Mouse (Mus musculus) intestine, postnatal 0 days (tissue): Measurements from ENCODE around the gene Crhr1. TPM values are rescaled to one million over a fixed set of nuclear protein-coding genes. Genes with fewer than 3 reads are reported as not detected.

Experiments used
- ATAC-seq: fragments of 200-750 bp; cut with Nextera tagmentation; 2 replicates; pipeline ENCODE4 v1.8.0; 2017; ENCODE audit warnings: mild to moderate bottlenecking, moderate TSS enrichment, moderate library complexity
- H3K27ac ChIP-seq: fragments of 300-500 bp; sonication (generic); 2 replicates; pipeline ENCODE4 v1.5.1; 2014; ENCODE audit warnings: mild to moderate bottlenecking, low read depth, low read length, moderate library complexity
- H3K27me3 ChIP-seq: fragments of 300-500 bp; sonication (generic); replicated peaks from 2 replicates; pipeline ENCODE4 v1.6.1; 2014; ENCODE audit warnings: low read length, mixed read lengths; ENCODE audit not compliant: control insufficient read depth, insufficient read depth
- H3K36me3 ChIP-seq: fragments of 300-500 bp; sonication (generic); 2 replicates; pipeline ENCODE4 v1.6.1; 2014; ENCODE audit warnings: mild to moderate bottlenecking, moderate library complexity; ENCODE audit not compliant: control insufficient read depth, insufficient read depth
- H3K4me1 ChIP-seq: fragments of 300-500 bp; sonication (generic); replicated peaks from 2 replicates; pipeline ENCODE4 v1.6.1; 2014; ENCODE audit warnings: antibody characterized with exemption, low read length, mixed read lengths; ENCODE audit not compliant: control insufficient read depth, insufficient read depth
- H3K4me2 ChIP-seq: fragments of 300-500 bp; sonication (generic); replicated peaks from 2 replicates; pipeline ENCODE4 v1.6.1; 2014; ENCODE audit warnings: low read depth, mild to moderate bottlenecking, moderate library complexity
- H3K4me3 ChIP-seq: fragments of 300-500 bp; sonication (generic); 2 replicates; pipeline ENCODE4 v1.5.1; 2014; ENCODE audit warnings: low read depth, low read length
- H3K9ac ChIP-seq: fragments of 300-500 bp; sonication (generic); 2 replicates; pipeline ENCODE4 v1.6.1; 2014; ENCODE audit warnings: mild to moderate bottlenecking, low read depth, low read length
- H3K9me3 ChIP-seq: fragments of 300-500 bp; sonication (generic); 2 replicates; pipeline ENCODE4 v1.6.1; 2016; ENCODE audit warnings: mixed run types; ENCODE audit not compliant: control insufficient read depth
- CTCF ChIP-seq: sonication (generic); IDR thresholded peaks from 2 replicates; pipeline ENCODE4 v1.5.1; 2016; ENCODE audit warnings: low read depth, mild to moderate bottlenecking, control low read depth, antibody characterized with exemption, moderate library complexity
- WGBS: fragments of 180-500 bp; shearing (Covaris S2); extraction: QIAGEN DNeasy Blood & Tissue Kit; methylation state at CpG from one replicate; pipeline ENCODE4 v1.1.7; 2014; 5-methylcytosine and 5-hydroxymethylcytosine counted together
- polyA plus RNA-seq: library from polyadenylated mRNA; unstranded; fragments of >200 nt; fragmentation: Nextera tagmentation; extraction: Ambion mirVana; gene quantifications from 2 replicates; pipeline ENCODE4 v1.2.1, GENCODE M21; 2015

The Crhr1 gene
- not detected in 2 replicates for polyA plus RNA-seq

DNA sequence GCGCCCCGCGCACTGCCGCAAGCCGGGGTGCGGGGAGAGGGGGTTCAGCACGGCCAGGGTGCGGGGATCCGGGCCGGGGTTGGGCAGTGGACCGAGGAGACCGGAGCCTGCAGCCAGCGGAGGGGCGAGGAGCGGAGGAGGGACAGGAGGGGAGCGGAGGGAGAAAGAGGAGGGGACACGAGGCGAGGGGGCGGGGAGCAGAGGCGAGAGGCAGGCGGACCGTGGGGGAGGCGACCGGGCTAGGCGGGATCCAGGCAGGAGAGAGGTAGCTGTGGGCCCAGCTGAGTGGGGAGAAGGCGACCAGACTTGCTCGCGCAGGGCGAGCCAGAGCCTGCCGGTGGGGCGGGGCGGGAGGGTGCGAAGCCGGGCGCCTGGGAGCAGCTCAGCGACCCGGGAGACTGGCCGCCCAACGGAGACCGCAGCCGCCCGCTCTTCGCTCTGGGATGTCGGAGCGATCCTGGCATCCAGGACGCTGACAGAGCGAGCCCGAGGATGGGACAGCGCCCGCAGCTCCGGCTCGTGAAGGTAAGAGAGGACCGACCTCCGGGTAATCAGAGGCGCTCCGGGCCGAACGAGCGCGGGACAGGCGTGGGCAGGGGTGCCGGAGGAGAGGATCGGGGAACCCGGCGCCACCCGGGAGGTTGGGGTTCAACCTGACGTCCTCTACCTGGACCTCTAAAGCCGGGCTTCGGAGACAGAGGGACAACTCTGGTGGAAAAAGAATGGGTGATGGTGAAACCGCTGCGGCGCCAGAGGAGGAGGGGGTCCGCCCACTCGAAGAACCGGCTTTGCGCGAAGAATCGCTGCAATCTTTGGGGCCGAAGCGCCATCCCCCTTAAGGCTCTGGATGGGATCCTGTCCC, at the start of gene Crhr1:
Gene Crhr1, plus strand, starts transcription at position 276 of the 862 bp plus-strand sequence.
- peak within 1 kb of the TSS; percentile 31 for H3K4me3 ChIP-seq
- no peak within 1 kb of the TSS for H3K27ac ChIP-seq
- H3K36me3 ChIP-seq, result no peaks in the 10 kb centered on the region
- no peak for TF ChIP-seq CTCF
- H3K27me3 ChIP-seq, result peaks cover 63% of the 10 kb centered on the region
- H3K9me3 ChIP-seq, result no peaks in the 10 kb centered on the region
- H3K9ac ChIP-seq, result no peak within 1 kb of the TSS
- no peaks in the 10 kb centered on the region for H3K4me1 ChIP-seq
- peak within 1 kb of the TSS; percentile 60 for H3K4me2 ChIP-seq
- no peak; the same call in 1 of the 2 replicates for ATAC-seq
- WGBS, result 1% methylated on average over 78 of the region's 80 CpGs

DNA sequence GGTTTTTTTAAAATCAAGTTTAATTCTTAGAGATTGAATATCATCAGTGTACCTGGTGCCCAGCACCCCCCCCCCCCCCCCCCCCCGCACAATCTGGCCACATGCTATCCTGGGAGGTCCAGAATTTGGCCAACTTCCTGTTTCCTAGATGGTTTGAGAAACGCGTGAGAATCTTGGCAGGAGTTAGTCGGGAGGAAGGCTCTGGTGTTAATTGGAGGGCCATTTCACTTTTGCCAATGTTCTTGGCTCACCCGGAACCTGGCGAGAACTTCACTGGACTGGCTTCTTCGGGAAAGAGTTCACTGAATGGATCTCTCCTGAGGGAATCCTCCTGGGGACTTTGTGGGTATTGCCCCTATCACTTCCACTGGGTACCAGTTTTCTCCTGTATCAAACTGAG, 49.4 kb upstream of the Crhr1 start:
- no peak for ATAC-seq
- no peak overlapping the region for H3K27ac ChIP-seq
- no peaks in the 10 kb centered on the region for H3K9me3 ChIP-seq
- WGBS, result 94% methylated on average over 7 of the region's 7 CpGs
- H3K4me3 ChIP-seq, result no peak overlapping the region
- no peaks in the 10 kb centered on the region for H3K36me3 ChIP-seq
- H3K27me3 ChIP-seq, result no peaks in the 10 kb centered on the region
- no peaks in the 10 kb centered on the region for H3K4me1 ChIP-seq
- TF ChIP-seq CTCF, result no peak
- no peak overlapping the region for H3K4me2 ChIP-seq
- H3K9ac ChIP-seq, result no peak overlapping the region

- ATAC-seq, result no peak
- no peaks in the 10 kb centered on the region for H3K9me3 ChIP-seq
- WGBS, result 73% methylated on average over 6 of the region's 6 CpGs
These were observed 48.9 kb upstream of the Crhr1 start for GRCm38 (mm10) chr11:104083716-104084115.

GRCm38 (mm10) chr11:104088519-104088918, 44.1 kb upstream of the Crhr1 start:
- Histone ChIP-seq H3K36me3 (no peaks in the 10 kb centered on the region), H3K9me3 (no peaks in the 10 kb centered on the region), H3K4me3 (no peak overlapping the region), H3K4me2 (no peak overlapping the region), H3K27me3 (no peaks in the 10 kb centered on the region), H3K9ac (no peak overlapping the region), H3K27ac (no peak overlapping the region), H3K4me1 (no peaks in the 10 kb centered on the region)
- no peak for TF ChIP-seq CTCF
- ATAC-seq, result no peak
- 59% methylated on average over 10 of the region's 10 CpGs for WGBS

More at GRCm38 (mm10) chr11:104083716-104084115, 48.9 kb upstream of the Crhr1 start:
- H3K27ac ChIP-seq, result no peak overlapping the region
- no peak overlapping the region for H3K4me2 ChIP-seq
- no peak for TF ChIP-seq CTCF
- H3K9ac ChIP-seq, result no peak overlapping the region
- H3K4me1 ChIP-seq, result no peaks in the 10 kb centered on the region
- H3K27me3 ChIP-seq, result no peaks in the 10 kb centered on the region
- no peaks in the 10 kb centered on the region for H3K36me3 ChIP-seq
- H3K4me3 ChIP-seq, result no peak overlapping the region

- no peak for TF ChIP-seq CTCF
- Histone ChIP-seq H3K36me3 (no peaks in the 10 kb centered on the region), H3K4me1 (no peaks in the 10 kb centered on the region), H3K9me3 (no peaks in the 10 kb centered on the region), H3K4me2 (no peak overlapping the region), H3K27me3 (no peaks in the 10 kb centered on the region), H3K27ac (no peak overlapping the region), H3K4me3 (no peak overlapping the region), H3K9ac (no peak overlapping the region)
- ATAC-seq, result no peak
These were observed 41.9 kb upstream of the Crhr1 start for GRCm38 (mm10) chr11:104090769-104091168.

GRCm38 (mm10) chr11:104095151-104095550, 37.5 kb upstream of the Crhr1 start:
- H3K27me3 ChIP-seq, result no peaks in the 10 kb centered on the region
- whole genome bisulfite sequencing, result 74% methylated on average over 3 of the region's 3 CpGs

More at GRCm38 (mm10) chr11:104095151-104095550, 37.5 kb upstream of the Crhr1 start:
- Histone ChIP-seq H3K4me2 (no peak overlapping the region), H3K9me3 (no peaks in the 10 kb centered on the region), H3K4me1 (no peaks in the 10 kb centered on the region), H3K36me3 (no peaks in the 10 kb centered on the region), H3K27ac (no peak overlapping the region), H3K4me3 (no peak overlapping the region), H3K9ac (no peak overlapping the region)
- TF ChIP-seq CTCF, result no peak
- no peak for ATAC-seq
